Mouse (Mus musculus) stomach, postnatal 0 days (tissue): ENCODE measurements at regions not wholly inside any gene's neighbourhood (a gene's known extent, or its start where the extent isn't known, plus 50 kb on each side); places are given as distances from the start of the nearest gene placed in this dataset.

Experiments
- CTCF ChIP-seq: IDR thresholded peaks from 2 replicates; pipeline ENCODE4 v1.5.1; 2016; ENCODE audit warnings: antibody characterized with exemption, low read depth, mild to moderate bottlenecking, moderate library complexity
- EP300 ChIP-seq: optimal IDR thresholded peaks from 2 replicates; pipeline ENCODE3; 2016; ENCODE audit warnings: antibody characterized with exemption

GRCm38 (mm10) chr17:62977136-62977535 is 96.0 kb upstream of the Efna5 start:
- TF ChIP-seq EP300 (no peak), CTCF (no peak)
